Mouse (Mus musculus): Measurements from ENCODE around the gene Galnt9. TPM values are rescaled to one million over a fixed set of nuclear protein-coding genes. Genes with fewer than 3 reads are reported as not detected.

Gene Galnt9
- polyA plus RNA-seq, 1 experiment, result 0.11 TPM

DNA sequence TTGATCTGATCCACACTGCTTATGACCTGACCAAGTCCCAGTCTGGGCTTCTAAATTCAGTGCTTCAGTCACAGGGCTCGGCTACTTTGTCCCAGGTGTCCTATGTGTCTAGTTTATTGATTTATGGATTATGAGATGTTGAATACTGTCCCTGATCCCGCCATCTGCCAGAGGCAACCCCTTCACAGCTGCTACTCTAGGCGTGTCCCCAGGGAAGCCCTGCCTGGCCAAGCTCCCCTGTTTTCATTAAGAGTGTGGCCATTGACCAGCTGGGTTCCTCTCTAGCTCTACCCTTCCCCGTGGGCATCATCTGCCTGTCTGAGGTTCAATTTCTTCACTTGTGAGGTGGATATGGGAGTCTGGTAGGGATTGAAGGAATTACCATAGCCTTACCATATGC, 9.2 kb downstream of the Galnt9 start:
- Histone ChIP-seq H3K4me3 (no peak overlapping the region), H3K4me2 (ENCODE audit: low read depth) (no peak overlapping the region), H3K27me3 (ENCODE audit: control insufficient read depth, insufficient read depth, insufficient read length) (peaks cover 39% of the 10 kb centered on the region), H3K79me2 (ENCODE audit: control insufficient read depth, insufficient read depth) (no peaks in the 10 kb centered on the region), H3K36me3 (ENCODE audit: control insufficient read depth, insufficient read depth) (no peaks in the 10 kb centered on the region), H3ac (ENCODE audit: control insufficient read depth, insufficient read length) (no peak overlapping the region)
- TF ChIP-seq CEBPB (IDR thresholded peaks at IDR 0.05; ENCODE audit: insufficient read depth, poor library complexity, severe bottlenecking), result no peak
- no peak for TF ChIP-seq TCF3 (IDR thresholded peaks at IDR 0.05; ENCODE audit: insufficient read length, low read depth)
- TF ChIP-seq REST (IDR thresholded peaks at IDR 0.05; ENCODE audit: insufficient read depth, insufficient read length), result no peak
- no peak for TF ChIP-seq MAX (IDR thresholded peaks at IDR 0.05; ENCODE audit: low read depth)
- TF ChIP-seq MYOD1 (IDR thresholded peaks at IDR 0.05; ENCODE audit: control insufficient read depth in 1 of 3, insufficient read length in 2 of 3, low read depth in 2 of 3), result no peak
- TF ChIP-seq MYOG (IDR thresholded peaks at IDR 0.05; ENCODE audit: control insufficient read depth in 1 of 3, insufficient read depth in 1 of 3, insufficient read length in 2 of 3, low read depth in 2 of 3), result no peak
- TF ChIP-seq POLR2AphosphoS2 (IDR thresholded peaks at IDR 0.05; ENCODE audit: insufficient read length, low read depth), result no peak
- no peak for TF ChIP-seq E2F4 (IDR thresholded peaks at IDR 0.05; ENCODE audit: insufficient read depth)
- no peak for TF ChIP-seq SRF (IDR thresholded peaks at IDR 0.05; ENCODE audit: control insufficient read depth, insufficient read length, low read depth)
- TF ChIP-seq TCF12 (IDR thresholded peaks at IDR 0.05; ENCODE audit: insufficient read depth, poor library complexity, severe bottlenecking), result no peak

- Histone ChIP-seq H3K79me2 (ENCODE audit: control insufficient read depth, insufficient read depth) (no peaks in the 10 kb centered on the region), H3K27me3 (ENCODE audit: control insufficient read depth, insufficient read depth, insufficient read length) (peaks cover 23% of the 10 kb centered on the region), H3K36me3 (ENCODE audit: control insufficient read depth, insufficient read depth) (no peaks in the 10 kb centered on the region), H3ac (ENCODE audit: control insufficient read depth, insufficient read length) (no peak overlapping the region), H3K4me3 (no peak overlapping the region), H3K4me2 (ENCODE audit: low read depth) (no peak overlapping the region)
- TF ChIP-seq CEBPB (IDR thresholded peaks at IDR 0.05; ENCODE audit: insufficient read depth, poor library complexity, severe bottlenecking) (no peak), MYOD1 (IDR thresholded peaks at IDR 0.05; ENCODE audit: control insufficient read depth in 1 of 3, insufficient read length in 2 of 3, low read depth in 2 of 3) (no peak), SRF (IDR thresholded peaks at IDR 0.05; ENCODE audit: control insufficient read depth, insufficient read length, low read depth) (no peak), REST (IDR thresholded peaks at IDR 0.05; ENCODE audit: insufficient read depth, insufficient read length) (no peak), E2F4 (IDR thresholded peaks at IDR 0.05; ENCODE audit: insufficient read depth) (no peak), MAX (IDR thresholded peaks at IDR 0.05; ENCODE audit: low read depth) (no peak), TCF3 (IDR thresholded peaks at IDR 0.05; ENCODE audit: insufficient read length, low read depth) (no peak), TCF12 (IDR thresholded peaks at IDR 0.05; ENCODE audit: insufficient read depth, poor library complexity, severe bottlenecking) (no peak), USF1 (IDR thresholded peaks at IDR 0.05; ENCODE audit: low read depth) (no peak), POLR2AphosphoS2 (IDR thresholded peaks at IDR 0.05; ENCODE audit: insufficient read length, low read depth) (no peak), MYOG (IDR thresholded peaks at IDR 0.05; ENCODE audit: control insufficient read depth in 1 of 3, insufficient read depth in 1 of 3, insufficient read length in 2 of 3, low read depth in 2 of 3) (no peak), POLR2A (IDR thresholded peaks at IDR 0.05; ENCODE audit: insufficient read length, low read depth) (no peak)
Observed at GRCm38 (mm10) chr5:110555198-110555597, 11.0 kb downstream of the Galnt9 start.

DNA sequence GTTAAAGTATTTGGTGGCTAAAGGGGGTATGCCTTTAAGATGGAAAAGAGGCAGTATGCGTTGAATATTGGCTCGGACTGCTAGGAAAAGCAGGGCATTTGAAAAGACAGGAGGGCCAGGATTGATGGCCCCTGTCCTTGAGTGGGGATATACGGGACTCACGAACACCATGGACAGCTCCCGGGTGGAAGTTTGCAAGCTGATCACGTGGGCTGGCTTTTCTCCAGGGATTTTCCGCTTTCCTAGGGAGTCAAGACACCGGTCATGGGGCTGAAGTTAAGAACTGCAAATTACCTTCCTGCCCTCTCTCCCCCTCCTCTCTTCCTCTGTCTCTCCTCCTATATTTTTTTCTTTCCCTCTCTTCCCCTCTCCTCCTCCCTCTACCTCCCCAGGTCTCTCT, 14.2 kb downstream of the Galnt9 start:
- Histone ChIP-seq H3K4me3 (no peak overlapping the region), H3K36me3 (ENCODE audit: control insufficient read depth, insufficient read depth) (no peaks in the 10 kb centered on the region), H3K4me2 (ENCODE audit: low read depth) (no peak overlapping the region), H3K79me2 (ENCODE audit: control insufficient read depth, insufficient read depth) (no peaks in the 10 kb centered on the region), H3K27me3 (ENCODE audit: control insufficient read depth, insufficient read depth, insufficient read length) (peaks cover 4% of the 10 kb centered on the region), H3ac (ENCODE audit: control insufficient read depth, insufficient read length) (no peak overlapping the region)
- TF ChIP-seq REST (IDR thresholded peaks at IDR 0.05; ENCODE audit: insufficient read depth, insufficient read length) (peak; percentile 78), TCF12 (IDR thresholded peaks at IDR 0.05; ENCODE audit: insufficient read depth, poor library complexity, severe bottlenecking) (no peak), E2F4 (IDR thresholded peaks at IDR 0.05; ENCODE audit: insufficient read depth) (no peak), USF1 (IDR thresholded peaks at IDR 0.05; ENCODE audit: low read depth) (peak; percentile 92), SRF (IDR thresholded peaks at IDR 0.05; ENCODE audit: control insufficient read depth, insufficient read length, low read depth) (no peak), MYOD1 (IDR thresholded peaks at IDR 0.05; ENCODE audit: control insufficient read depth in 1 of 3, insufficient read length in 2 of 3, low read depth in 2 of 3) (no peak), TCF3 (IDR thresholded peaks at IDR 0.05; ENCODE audit: insufficient read length, low read depth) (no peak)

DNA sequence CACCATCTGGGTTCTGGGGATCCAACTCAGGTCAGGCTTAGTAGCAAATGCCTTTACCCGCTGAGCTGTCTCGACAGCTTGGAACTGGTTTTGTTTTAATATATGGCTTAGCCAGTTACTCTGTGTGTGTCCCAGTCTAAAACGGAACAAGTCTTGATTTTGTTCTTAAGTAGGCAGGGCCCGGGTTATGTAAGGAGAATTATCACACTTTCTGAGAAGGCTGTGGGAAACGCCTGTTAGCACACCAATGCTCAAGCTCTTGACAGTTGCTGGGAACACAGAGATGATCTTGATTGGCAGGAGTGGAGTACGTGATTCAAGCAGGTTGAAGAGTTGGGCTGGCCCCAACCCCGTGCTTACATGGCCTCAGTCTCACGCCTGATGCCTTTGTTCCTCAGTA, 15.5 kb downstream of the Galnt9 start:
- Histone ChIP-seq H3K4me2 (ENCODE audit: low read depth) (no peak overlapping the region), H3K79me2 (ENCODE audit: control insufficient read depth, insufficient read depth) (no peaks in the 10 kb centered on the region), H3ac (ENCODE audit: control insufficient read depth, insufficient read length) (no peak overlapping the region), H3K36me3 (ENCODE audit: control insufficient read depth, insufficient read depth) (no peaks in the 10 kb centered on the region), H3K4me3 (no peak overlapping the region), H3K27me3 (ENCODE audit: control insufficient read depth, insufficient read depth, insufficient read length) (no peaks in the 10 kb centered on the region)
- TF ChIP-seq SRF (IDR thresholded peaks at IDR 0.05; ENCODE audit: control insufficient read depth, insufficient read length, low read depth) (no peak), POLR2A (IDR thresholded peaks at IDR 0.05; ENCODE audit: insufficient read length, low read depth) (no peak), POLR2AphosphoS2 (IDR thresholded peaks at IDR 0.05; ENCODE audit: insufficient read length, low read depth) (no peak), TCF3 (IDR thresholded peaks at IDR 0.05; ENCODE audit: insufficient read length, low read depth) (no peak), MAX (IDR thresholded peaks at IDR 0.05; ENCODE audit: low read depth) (no peak), CEBPB (IDR thresholded peaks at IDR 0.05; ENCODE audit: insufficient read depth, poor library complexity, severe bottlenecking) (no peak), REST (IDR thresholded peaks at IDR 0.05; ENCODE audit: insufficient read depth, insufficient read length) (no peak), MYOD1 (IDR thresholded peaks at IDR 0.05; ENCODE audit: control insufficient read depth in 1 of 3, insufficient read length in 2 of 3, low read depth in 2 of 3) (no peak), TCF12 (IDR thresholded peaks at IDR 0.05; ENCODE audit: insufficient read depth, poor library complexity, severe bottlenecking) (no peak), E2F4 (IDR thresholded peaks at IDR 0.05; ENCODE audit: insufficient read depth) (no peak), MYOG (IDR thresholded peaks at IDR 0.05; ENCODE audit: control insufficient read depth in 1 of 3, insufficient read depth in 1 of 3, insufficient read length in 2 of 3, low read depth in 2 of 3) (no peak)

Measured in myocyte (in vitro differentiated cells).